Mouse (Mus musculus): ENCODE measurements around the gene Psmb11. TPM values are rescaled to one million over a fixed set of nuclear protein-coding genes. Genes with fewer than 3 reads are reported as not detected.

The Psmb11 gene
- polyA plus RNA-seq, 2 experiments: 0.03 TPM; not detected in 1

DNA sequence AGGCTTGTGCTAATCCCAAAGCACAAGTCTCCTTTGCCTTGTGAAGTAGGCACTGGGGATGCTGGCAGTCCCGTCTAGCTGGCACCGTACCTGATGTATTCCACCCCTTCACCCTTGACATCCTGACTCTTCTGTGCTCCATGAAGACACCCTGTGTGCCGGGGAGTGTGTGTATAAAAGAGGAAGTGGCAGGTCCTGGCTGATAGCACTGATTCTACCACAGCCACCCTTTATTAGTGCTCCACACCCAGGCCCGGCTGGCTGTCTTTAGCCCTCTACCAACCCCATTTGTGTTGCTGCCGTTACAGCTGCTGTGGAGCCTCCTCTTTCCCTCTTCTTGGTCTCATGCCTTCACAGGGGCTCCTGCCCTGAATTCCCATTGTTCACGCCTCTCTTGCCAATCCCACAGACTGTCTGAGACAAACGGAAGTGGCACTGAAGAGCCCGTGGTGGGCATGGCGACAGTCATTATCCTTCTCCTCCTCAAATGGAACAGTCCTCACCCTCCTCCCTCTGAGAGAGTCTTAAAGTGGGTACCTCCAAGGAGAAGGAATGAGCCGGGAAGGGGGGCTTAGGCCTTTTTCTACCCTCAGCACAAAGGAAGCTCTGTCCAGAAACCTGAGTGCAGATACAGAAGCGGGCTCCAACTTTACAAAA is 9.5 kb downstream of the Psmb11 start:
- H3K27ac ChIP-seq: no peak overlapping the region
- WGBS (ENCODE audit: insufficient replicate concordance): 44% methylated on average over 11 of the region's 11 CpGs

DNA sequence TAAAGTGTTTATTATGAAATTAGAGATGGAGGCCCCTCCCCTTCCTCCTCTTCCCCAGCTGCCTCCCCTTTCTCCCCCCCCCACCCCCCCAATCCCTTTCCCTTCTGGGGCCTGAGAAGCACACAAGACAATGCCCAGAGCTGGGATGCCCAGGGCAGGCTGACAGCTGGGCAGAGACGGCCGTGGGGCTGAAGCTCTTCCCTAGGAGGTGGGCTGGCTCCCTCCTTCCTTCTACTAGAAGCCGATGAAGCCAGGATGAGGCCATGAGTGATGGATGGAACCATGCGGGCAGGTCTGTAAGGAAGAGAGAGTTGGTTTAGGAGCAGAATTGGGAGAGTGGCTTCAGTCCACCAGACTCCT is 10.0 kb downstream of the Psmb11 start:
- Histone ChIP-seq H3K27me3 (ENCODE audit: control insufficient read depth, insufficient read depth, low read length) (no peaks in the 10 kb centered on the region), H3K4me3 (ENCODE audit: insufficient read depth in 1 of 2, low read depth in 2 of 2, low read length in 2 of 2) (no peak overlapping the region)

More for the DNA sequence above, 9.5 kb downstream of the Psmb11 start:
- no peak overlapping the region for H3K4me2 ChIP-seq (ENCODE audit: low read depth)
- no peak overlapping the region for H3K9ac ChIP-seq (replicated peaks)
- H3K4me3 ChIP-seq (ENCODE audit: insufficient read depth in 1 of 2, low read depth in 2 of 2, low read length in 2 of 2): no peak overlapping the region
- no peaks in the 10 kb centered on the region for H3K4me1 ChIP-seq (replicated peaks; ENCODE audit: control insufficient read depth in 2 of 2, insufficient read depth in 2 of 2, low read length in 1 of 2)
- TF ChIP-seq EP300 (IDR thresholded peaks at IDR 0.05; ENCODE audit: low read depth) (no peak), CTCF (IDR thresholded peaks at IDR 0.05; ENCODE audit: low read depth) (no peak)
- ATAC-seq (ENCODE audit: insufficient read depth) (no peak), DNase-seq (ENCODE audit: low read depth in 3 of 3, low spot score in 3 of 3) (no peak)
- no peaks in the 10 kb centered on the region for H3K27me3 ChIP-seq (ENCODE audit: control insufficient read depth, insufficient read depth, low read length)
- no peaks in the 10 kb centered on the region for H3K36me3 ChIP-seq (replicated peaks; ENCODE audit: control insufficient read depth, insufficient read depth, low read depth)
- no peaks in the 10 kb centered on the region for H3K9me3 ChIP-seq (ENCODE audit: control insufficient read depth, low read length)

GRCm38 (mm10) chr14:54632252-54632651 is 11.0 kb downstream of the Psmb11 start:
- Histone ChIP-seq H3K4me3 (ENCODE audit: insufficient read depth in 1 of 2, low read depth in 2 of 2, low read length in 2 of 2) (no peak overlapping the region), H3K4me2 (ENCODE audit: low read depth) (no peak overlapping the region), H3K27ac (no peak overlapping the region), H3K9me3 (ENCODE audit: control insufficient read depth, low read length) (no peaks in the 10 kb centered on the region), H3K27me3 (ENCODE audit: control insufficient read depth, insufficient read depth, low read length) (no peaks in the 10 kb centered on the region), H3K36me3 (replicated peaks; ENCODE audit: control insufficient read depth, insufficient read depth, low read depth) (no peaks in the 10 kb centered on the region), H3K4me1 (replicated peaks; ENCODE audit: control insufficient read depth in 2 of 2, insufficient read depth in 2 of 2, low read length in 1 of 2) (no peaks in the 10 kb centered on the region), H3K9ac (replicated peaks) (no peak overlapping the region)
- WGBS (ENCODE audit: insufficient replicate concordance): 88% methylated on average over 37 of the region's 37 CpGs
- ATAC-seq (ENCODE audit: insufficient read depth) (no peak), DNase-seq (ENCODE audit: low read depth in 3 of 3, low spot score in 3 of 3) (no peak)
- TF ChIP-seq CTCF (IDR thresholded peaks at IDR 0.05; ENCODE audit: low read depth) (no peak), EP300 (IDR thresholded peaks at IDR 0.05; ENCODE audit: low read depth) (no peak)

More for the DNA sequence above, 10.0 kb downstream of the Psmb11 start:
- 74% methylated on average over 4 of the region's 4 CpGs for WGBS (ENCODE audit: insufficient replicate concordance)
- TF ChIP-seq EP300 (IDR thresholded peaks at IDR 0.05; ENCODE audit: low read depth) (no peak), CTCF (IDR thresholded peaks at IDR 0.05; ENCODE audit: low read depth) (no peak)
- H3K4me1 ChIP-seq (replicated peaks; ENCODE audit: control insufficient read depth in 2 of 2, insufficient read depth in 2 of 2, low read length in 1 of 2): no peaks in the 10 kb centered on the region
- DNase-seq (ENCODE audit: low read depth in 3 of 3, low spot score in 3 of 3) (no peak), ATAC-seq (ENCODE audit: insufficient read depth) (no peak)
- no peaks in the 10 kb centered on the region for H3K9me3 ChIP-seq (ENCODE audit: control insufficient read depth, low read length)
- no peaks in the 10 kb centered on the region for H3K36me3 ChIP-seq (replicated peaks; ENCODE audit: control insufficient read depth, insufficient read depth, low read depth)
- H3K4me2 ChIP-seq (ENCODE audit: low read depth): no peak overlapping the region
- H3K9ac ChIP-seq (replicated peaks): no peak overlapping the region
- H3K27ac ChIP-seq: no peak overlapping the region

- TF ChIP-seq EP300 (IDR thresholded peaks at IDR 0.05; ENCODE audit: low read depth): no peak
- peak; percentile 39 for TF ChIP-seq CTCF (IDR thresholded peaks at IDR 0.05; ENCODE audit: low read depth)
- Histone ChIP-seq H3K9me3 (ENCODE audit: control insufficient read depth, low read length) (no peaks in the 10 kb centered on the region), H3K4me1 (replicated peaks; ENCODE audit: control insufficient read depth in 2 of 2, insufficient read depth in 2 of 2, low read length in 1 of 2) (no peaks in the 10 kb centered on the region), H3K36me3 (replicated peaks; ENCODE audit: control insufficient read depth, insufficient read depth, low read depth) (no peaks in the 10 kb centered on the region), H3K4me2 (ENCODE audit: low read depth) (no peak overlapping the region), H3K27ac (no peak overlapping the region), H3K9ac (replicated peaks) (no peak overlapping the region), H3K4me3 (ENCODE audit: insufficient read depth in 1 of 2, low read depth in 2 of 2, low read length in 2 of 2) (no peak overlapping the region), H3K27me3 (ENCODE audit: control insufficient read depth, insufficient read depth, low read length) (no peaks in the 10 kb centered on the region)
- DNase-seq (ENCODE audit: low read depth in 3 of 3, low spot score in 3 of 3) (no peak), ATAC-seq (ENCODE audit: insufficient read depth) (no peak)
- WGBS (ENCODE audit: insufficient replicate concordance): 62% methylated on average over 4 of the region's 4 CpGs
Measured at GRCm38 (mm10) chr14:54634182-54634581, 12.9 kb downstream of the Psmb11 start.

DNA sequence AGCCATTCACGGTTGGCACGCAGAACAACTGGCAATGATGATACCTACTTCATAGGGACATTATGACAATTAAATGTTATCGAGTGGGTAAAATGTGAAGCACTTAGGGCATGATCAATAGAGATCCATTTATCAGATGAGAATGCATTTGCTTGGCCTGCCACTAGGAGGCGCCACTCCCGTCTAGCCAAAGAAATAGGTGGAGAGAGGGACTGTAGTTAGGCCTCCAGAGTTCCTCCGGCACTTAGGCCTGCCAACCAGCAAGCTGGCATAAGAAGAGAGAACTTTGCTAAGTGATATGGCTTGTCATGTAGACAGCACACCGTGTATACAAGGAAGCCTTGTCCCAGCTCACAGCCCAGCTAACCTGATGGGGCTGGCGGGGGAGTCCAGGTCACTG is 15.7 kb downstream of the Psmb11 start:
- H3K4me3 ChIP-seq (ENCODE audit: insufficient read depth in 1 of 2, low read depth in 2 of 2, low read length in 2 of 2): no peak overlapping the region
- no peak for DNase-seq (ENCODE audit: low read depth in 3 of 3, low spot score in 3 of 3)
- H3K9ac ChIP-seq (replicated peaks): no peak overlapping the region
- H3K9me3 ChIP-seq (ENCODE audit: control insufficient read depth, low read length): no peaks in the 10 kb centered on the region
- TF ChIP-seq CTCF (IDR thresholded peaks at IDR 0.05; ENCODE audit: low read depth) (peak; percentile 94), EP300 (IDR thresholded peaks at IDR 0.05; ENCODE audit: low read depth) (no peak)
- peaks cover 3% of the 10 kb centered on the region; the same call in 1 of the 2 replicates for H3K27me3 ChIP-seq (ENCODE audit: control insufficient read depth, insufficient read depth, low read length)
- H3K36me3 ChIP-seq (replicated peaks; ENCODE audit: control insufficient read depth, insufficient read depth, low read depth): no peaks in the 10 kb centered on the region
- no peaks in the 10 kb centered on the region for H3K4me1 ChIP-seq (replicated peaks; ENCODE audit: control insufficient read depth in 2 of 2, insufficient read depth in 2 of 2, low read length in 1 of 2)
- no peak for ATAC-seq (ENCODE audit: insufficient read depth)
- no peak overlapping the region for H3K27ac ChIP-seq
- whole genome bisulfite sequencing (ENCODE audit: insufficient replicate concordance): 42% methylated on average over 8 of the region's 8 CpGs
- no peak overlapping the region for H3K4me2 ChIP-seq (ENCODE audit: low read depth)

All from liver, embryonic 14.5 days (tissue).